Mouse (Mus musculus): ENCODE results near the gene Clmn. TPM values are rescaled to one million over a fixed set of nuclear protein-coding genes. Genes with fewer than 3 reads are reported as not detected.
A peak's percentile ranks its signal among the peaks of the same experiment; 100 is the strongest.

Gene Clmn
- polyA plus RNA-seq, 1 experiment from 2014 or later: 5.1 TPM

- 75% methylated on average over 2 of the region's 2 CpGs for WGBS
- ATAC-seq (ENCODE audit: low FRiP score, low TSS enrichment): no peak
- no peak overlapping the region for H3K27ac ChIP-seq (ENCODE audit: low read length)
Observed at GRCm38 (mm10) chr12:104882061-104882460, 17.2 kb upstream of the Clmn start.

GRCm38 (mm10) chr12:104881518-104882060 lies 16.7 kb upstream of the Clmn start:
- no peaks in the 10 kb centered on the region for H3K4me1 ChIP-seq (ENCODE audit: insufficient read depth, low read length)
- H3K36me3 ChIP-seq (ENCODE audit: insufficient read depth, low read length): no peaks in the 10 kb centered on the region
- 65% methylated on average over 4 of the region's 4 CpGs for WGBS
- no peaks in the 10 kb centered on the region for H3K27me3 ChIP-seq (ENCODE audit: insufficient read depth, low read length)
- no peak overlapping the region for H3K4me2 ChIP-seq (replicated peaks; ENCODE audit: low read depth, low read length)
- no peak overlapping the region for H3K9ac ChIP-seq (replicated peaks; ENCODE audit: low read length)
- ATAC-seq (ENCODE audit: low FRiP score, low TSS enrichment): no peak; the same call in 1 of the 2 replicates
- H3K9me3 ChIP-seq (ENCODE audit: low read length): 0 out of 2 replicates have a peak, but pooled peaks cover 6% of the 10 kb centered on the region
- no peak overlapping the region for H3K4me3 ChIP-seq (ENCODE audit: low read length)
- H3K27ac ChIP-seq (ENCODE audit: low read length): no peak overlapping the region

More at GRCm38 (mm10) chr12:104882061-104882460, 17.2 kb upstream of the Clmn start:
- no peaks in the 10 kb centered on the region for H3K36me3 ChIP-seq (ENCODE audit: insufficient read depth, low read length)
- no peak overlapping the region for H3K4me3 ChIP-seq (ENCODE audit: low read length)
- 0 out of 2 replicates have a peak, but pooled peaks cover 6% of the 10 kb centered on the region for H3K9me3 ChIP-seq (ENCODE audit: low read length)
- H3K4me2 ChIP-seq (replicated peaks; ENCODE audit: low read depth, low read length): no peak overlapping the region
- H3K27me3 ChIP-seq (ENCODE audit: insufficient read depth, low read length): no peaks in the 10 kb centered on the region
- H3K4me1 ChIP-seq (ENCODE audit: insufficient read depth, low read length): no peaks in the 10 kb centered on the region
- H3K9ac ChIP-seq (replicated peaks; ENCODE audit: low read length): no peak overlapping the region

GRCm38 (mm10) chr12:104880367-104880766 lies 15.5 kb upstream of the Clmn start:
- H3K4me3 ChIP-seq (ENCODE audit: low read length): no peak overlapping the region
- no peak overlapping the region for H3K4me2 ChIP-seq (replicated peaks; ENCODE audit: low read depth, low read length)
- H3K9ac ChIP-seq (replicated peaks; ENCODE audit: low read length): no peak overlapping the region
- H3K27ac ChIP-seq (ENCODE audit: low read length): no peak overlapping the region
- H3K36me3 ChIP-seq (ENCODE audit: insufficient read depth, low read length): no peaks in the 10 kb centered on the region
- H3K27me3 ChIP-seq (ENCODE audit: insufficient read depth, low read length): no peaks in the 10 kb centered on the region
- 56% methylated on average over 12 of the region's 12 CpGs for WGBS
- H3K9me3 ChIP-seq (ENCODE audit: low read length): 0 out of 2 replicates have a peak, but pooled peaks cover 6% of the 10 kb centered on the region
- H3K4me1 ChIP-seq (ENCODE audit: insufficient read depth, low read length): no peaks in the 10 kb centered on the region
- ATAC-seq (ENCODE audit: low FRiP score, low TSS enrichment): no peak

GRCm38 (mm10) chr12:104879577-104879989 lies 14.7 kb upstream of the Clmn start:
- Histone ChIP-seq H3K9me3 (ENCODE audit: low read length) (0 out of 2 replicates have a peak, but pooled peaks cover 6% of the 10 kb centered on the region), H3K36me3 (ENCODE audit: insufficient read depth, low read length) (no peaks in the 10 kb centered on the region), H3K4me3 (ENCODE audit: low read length) (no peak overlapping the region), H3K4me2 (replicated peaks; ENCODE audit: low read depth, low read length) (no peak overlapping the region), H3K9ac (replicated peaks; ENCODE audit: low read length) (no peak overlapping the region), H3K27ac (ENCODE audit: low read length) (no peak overlapping the region), H3K27me3 (ENCODE audit: insufficient read depth, low read length) (no peaks in the 10 kb centered on the region), H3K4me1 (ENCODE audit: insufficient read depth, low read length) (no peaks in the 10 kb centered on the region)
- ATAC-seq (ENCODE audit: low FRiP score, low TSS enrichment): no peak
- 65% methylated on average over 10 of the region's 10 CpGs for WGBS

- 43% methylated on average over 3 of the region's 3 CpGs for WGBS
- 0 out of 2 replicates have a peak, but pooled peaks cover 3% of the 10 kb centered on the region for H3K9me3 ChIP-seq (ENCODE audit: low read length)
Observed at GRCm38 (mm10) chr12:104876053-104876452, 11.2 kb upstream of the Clmn start.

GRCm38 (mm10) chr12:104871987-104872386 lies 7.1 kb upstream of the Clmn start:
- H3K4me1 ChIP-seq (ENCODE audit: insufficient read depth, low read length): no peaks in the 10 kb centered on the region
- no peaks in the 10 kb centered on the region for H3K36me3 ChIP-seq (ENCODE audit: insufficient read depth, low read length)
- no peaks in the 10 kb centered on the region for H3K9me3 ChIP-seq (ENCODE audit: low read length)
- H3K27me3 ChIP-seq (ENCODE audit: insufficient read depth, low read length): no peaks in the 10 kb centered on the region
- no peak overlapping the region for H3K4me3 ChIP-seq (ENCODE audit: low read length)
- no peak for ATAC-seq (ENCODE audit: low FRiP score, low TSS enrichment)
- WGBS: 81% methylated on average over 6 of the region's 6 CpGs
- H3K9ac ChIP-seq (replicated peaks; ENCODE audit: low read length): no peak overlapping the region
- H3K27ac ChIP-seq (ENCODE audit: low read length): no peak overlapping the region
- H3K4me2 ChIP-seq (replicated peaks; ENCODE audit: low read depth, low read length): no peak overlapping the region

More at GRCm38 (mm10) chr12:104876053-104876452, 11.2 kb upstream of the Clmn start:
- Histone ChIP-seq H3K27ac (ENCODE audit: low read length) (no peak overlapping the region), H3K4me2 (replicated peaks; ENCODE audit: low read depth, low read length) (no peak overlapping the region), H3K36me3 (ENCODE audit: insufficient read depth, low read length) (no peaks in the 10 kb centered on the region), H3K4me1 (ENCODE audit: insufficient read depth, low read length) (no peaks in the 10 kb centered on the region), H3K27me3 (ENCODE audit: insufficient read depth, low read length) (no peaks in the 10 kb centered on the region), H3K9ac (replicated peaks; ENCODE audit: low read length) (no peak overlapping the region), H3K4me3 (ENCODE audit: low read length) (no peak overlapping the region)
- ATAC-seq (ENCODE audit: low FRiP score, low TSS enrichment): no peak

- WGBS: 85% methylated on average over 3 of the region's 3 CpGs
- Histone ChIP-seq H3K4me1 (ENCODE audit: insufficient read depth, low read length) (peaks cover 7% of the 10 kb centered on the region), H3K9ac (replicated peaks; ENCODE audit: low read length) (no peak overlapping the region), H3K27ac (ENCODE audit: low read length) (no peak overlapping the region), H3K36me3 (ENCODE audit: insufficient read depth, low read length) (no peaks in the 10 kb centered on the region), H3K9me3 (ENCODE audit: low read length) (no peaks in the 10 kb centered on the region), H3K4me2 (replicated peaks; ENCODE audit: low read depth, low read length) (no peak overlapping the region), H3K27me3 (ENCODE audit: insufficient read depth, low read length) (no peaks in the 10 kb centered on the region), H3K4me3 (ENCODE audit: low read length) (no peak overlapping the region)
- ATAC-seq (ENCODE audit: low FRiP score, low TSS enrichment): no peak
Observed at GRCm38 (mm10) chr12:104869737-104870136, 4.9 kb upstream of the Clmn start.

- Histone ChIP-seq H3K9ac (replicated peaks; ENCODE audit: low read length) (no peak overlapping the region), H3K4me1 (ENCODE audit: insufficient read depth, low read length) (peaks cover 17% of the 10 kb centered on the region), H3K36me3 (ENCODE audit: insufficient read depth, low read length) (no peaks in the 10 kb centered on the region), H3K27me3 (ENCODE audit: insufficient read depth, low read length) (no peaks in the 10 kb centered on the region), H3K9me3 (ENCODE audit: low read length) (no peaks in the 10 kb centered on the region), H3K4me3 (ENCODE audit: low read length) (no peak overlapping the region), H3K4me2 (replicated peaks; ENCODE audit: low read depth, low read length) (no peak overlapping the region), H3K27ac (ENCODE audit: low read length) (no peak overlapping the region)
- no peak for ATAC-seq (ENCODE audit: low FRiP score, low TSS enrichment)
- WGBS: 76% methylated on average over 3 of the region's 3 CpGs
Observed at GRCm38 (mm10) chr12:104868430-104868829, 3.6 kb upstream of the Clmn start.

- Histone ChIP-seq H3K36me3 (ENCODE audit: insufficient read depth, low read length) (no peaks in the 10 kb centered on the region), H3K27me3 (ENCODE audit: insufficient read depth, low read length) (no peaks in the 10 kb centered on the region), H3K4me2 (replicated peaks; ENCODE audit: low read depth, low read length) (no peak overlapping the region), H3K4me1 (ENCODE audit: insufficient read depth, low read length) (peaks cover 18% of the 10 kb centered on the region), H3K9ac (replicated peaks; ENCODE audit: low read length) (no peak overlapping the region), H3K4me3 (ENCODE audit: low read length) (no peak overlapping the region), H3K9me3 (ENCODE audit: low read length) (peaks cover 1% of the 10 kb centered on the region; the same call in 1 of the 2 replicates), H3K27ac (ENCODE audit: low read length) (no peak overlapping the region)
- WGBS: 75% methylated on average over 6 of the region's 6 CpGs
- ATAC-seq (ENCODE audit: low FRiP score, low TSS enrichment): no peak
Observed at GRCm38 (mm10) chr12:104867851-104868250, 3.0 kb upstream of the Clmn start.

- H3K27ac ChIP-seq (ENCODE audit: low read length): no peak overlapping the region
- H3K4me1 ChIP-seq (ENCODE audit: insufficient read depth, low read length): peaks cover 18% of the 10 kb centered on the region
- WGBS: 0% methylated on average over 7 of the region's 10 CpGs
Observed at GRCm38 (mm10) chr12:104865166-104865535, 275 bp upstream of the Clmn start.

More at GRCm38 (mm10) chr12:104865166-104865535, 275 bp upstream of the Clmn start:
- Histone ChIP-seq H3K4me3 (ENCODE audit: low read length) (peak overlapping the region; percentile 82), H3K9me3 (ENCODE audit: low read length) (peaks cover 4% of the 10 kb centered on the region; the same call in 1 of the 2 replicates), H3K36me3 (ENCODE audit: insufficient read depth, low read length) (no peaks in the 10 kb centered on the region), H3K9ac (replicated peaks; ENCODE audit: low read length) (peak overlapping the region; percentile 90), H3K4me2 (replicated peaks; ENCODE audit: low read depth, low read length) (peak overlapping the region; percentile 95), H3K27me3 (ENCODE audit: insufficient read depth, low read length) (no peaks in the 10 kb centered on the region)
- ATAC-seq (ENCODE audit: low FRiP score, low TSS enrichment): peak; percentile 49
